Mouse (Mus musculus): ENCODE results near the gene Pycr2. TPM values are rescaled to one million over a fixed set of nuclear protein-coding genes. Genes with fewer than 3 reads are reported as not detected.
A peak's percentile ranks its signal among the peaks of the same experiment; 100 is the strongest.

Gene Pycr2
- total and polyA plus RNA-seq, 2 experiments from 2014 or later = 64.2 to 68.4 TPM

DNA sequence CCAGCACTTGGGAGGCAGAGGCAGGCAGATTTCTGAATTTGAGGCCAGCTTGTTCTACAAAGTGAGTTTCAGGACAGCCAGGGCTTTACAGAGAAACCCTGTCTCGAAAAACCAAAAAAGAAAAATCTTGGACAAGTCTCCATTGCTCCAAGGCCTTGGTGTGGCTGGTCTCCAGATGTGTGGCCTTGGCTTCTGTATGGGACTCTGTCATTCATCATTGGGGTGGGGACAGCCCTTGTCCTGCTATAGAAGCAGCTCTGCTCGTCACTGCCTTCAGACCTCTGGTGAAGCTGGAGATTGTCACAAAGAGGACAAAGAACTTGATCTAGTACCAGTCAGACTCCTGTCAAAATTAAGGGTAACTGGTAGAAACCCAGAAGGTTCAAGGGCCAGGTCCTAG, 29.5 kb upstream of the Pycr2 start:
- no peak for DNase-seq
- Histone ChIP-seq H3K4me1 (ENCODE audit: insufficient read depth) (no peaks in the 10 kb centered on the region), H3K4me3 (ENCODE audit: low read depth, low read length) (no peak overlapping the region), H3K9me3 (ENCODE audit: low read length) (0 out of 2 replicates have a peak, but pooled peaks cover 5% of the 10 kb centered on the region), H3K9ac (no peak overlapping the region), H3K4me2 (ENCODE audit: low read depth) (no peak overlapping the region), H3K27me3 (ENCODE audit: insufficient read depth, low read length) (no peaks in the 10 kb centered on the region), H3K36me3 (ENCODE audit: insufficient read depth) (no peaks in the 10 kb centered on the region), H3K27ac (ENCODE audit: low read depth, low read length) (no peak overlapping the region)
- TF ChIP-seq CTCF (IDR thresholded peaks at IDR 0.05; ENCODE audit: low read depth) = no peak
- WGBS = 90% methylated on average over 2 of the region's 2 CpGs
- ATAC-seq = no peak

DNA sequence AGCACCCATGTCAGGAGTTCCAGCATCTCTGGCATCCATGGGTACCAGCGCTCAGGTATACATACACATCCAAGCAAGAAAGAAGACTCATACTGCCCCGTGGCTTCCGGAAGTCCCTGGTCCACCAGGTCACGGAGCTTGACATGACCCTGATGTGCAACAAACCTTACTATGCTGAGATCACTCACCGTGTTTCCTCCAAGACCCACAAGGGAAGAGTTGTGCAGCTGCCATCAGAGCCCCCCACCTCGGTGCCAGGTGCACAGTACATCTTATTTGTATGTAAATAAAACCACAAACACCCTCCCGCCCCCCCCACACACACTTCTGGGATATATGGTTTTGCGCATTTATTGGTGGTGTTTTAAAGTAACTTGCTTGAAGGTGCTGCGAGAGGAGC, 29.0 kb upstream of the Pycr2 start:
- Histone ChIP-seq H3K9me3 (ENCODE audit: low read length) (0 out of 2 replicates have a peak, but pooled peaks cover 5% of the 10 kb centered on the region), H3K36me3 (ENCODE audit: insufficient read depth) (no peaks in the 10 kb centered on the region), H3K4me2 (ENCODE audit: low read depth) (no peak overlapping the region), H3K4me1 (ENCODE audit: insufficient read depth) (no peaks in the 10 kb centered on the region), H3K27ac (ENCODE audit: low read depth, low read length) (no peak overlapping the region), H3K4me3 (ENCODE audit: low read depth, low read length) (no peak overlapping the region), H3K9ac (no peak overlapping the region), H3K27me3 (ENCODE audit: insufficient read depth, low read length) (no peaks in the 10 kb centered on the region)
- DNase-seq = no peak
- 92% methylated on average over 9 of the region's 9 CpGs for WGBS
- no peak for ATAC-seq
- no peak for TF ChIP-seq CTCF (IDR thresholded peaks at IDR 0.05; ENCODE audit: low read depth)

DNA sequence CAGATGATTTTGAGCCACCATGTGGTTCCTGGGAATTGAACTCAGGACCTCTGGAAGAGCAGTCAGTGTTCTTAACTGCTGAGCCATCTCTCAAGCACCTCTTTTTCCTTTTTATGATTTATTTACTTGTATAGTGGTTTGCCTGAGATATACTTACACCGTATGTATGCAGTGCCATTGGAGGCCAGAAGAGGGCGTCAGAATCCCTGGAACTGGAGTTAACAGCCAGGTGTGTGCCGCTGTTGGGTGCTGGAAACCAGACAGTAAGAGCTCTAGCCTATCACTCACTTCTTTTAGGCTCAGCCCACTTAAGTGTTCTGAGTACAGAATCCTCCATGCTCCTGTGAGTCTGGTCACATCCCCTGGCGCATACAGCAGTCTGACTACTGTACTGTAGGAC, 26.6 kb upstream of the Pycr2 start:
- DNase-seq (no peak), ATAC-seq (no peak)
- Histone ChIP-seq H3K36me3 (ENCODE audit: insufficient read depth) (no peaks in the 10 kb centered on the region), H3K9ac (no peak overlapping the region), H3K9me3 (ENCODE audit: low read length) (0 out of 2 replicates have a peak, but pooled peaks cover 5% of the 10 kb centered on the region), H3K27me3 (ENCODE audit: insufficient read depth, low read length) (no peaks in the 10 kb centered on the region), H3K4me3 (ENCODE audit: low read depth, low read length) (no peak overlapping the region), H3K27ac (ENCODE audit: low read depth, low read length) (no peak overlapping the region), H3K4me1 (ENCODE audit: insufficient read depth) (no peaks in the 10 kb centered on the region), H3K4me2 (ENCODE audit: low read depth) (no peak overlapping the region)
- no peak for TF ChIP-seq CTCF (IDR thresholded peaks at IDR 0.05; ENCODE audit: low read depth)
- whole genome bisulfite sequencing = 78% methylated on average over 4 of the region's 4 CpGs

DNA sequence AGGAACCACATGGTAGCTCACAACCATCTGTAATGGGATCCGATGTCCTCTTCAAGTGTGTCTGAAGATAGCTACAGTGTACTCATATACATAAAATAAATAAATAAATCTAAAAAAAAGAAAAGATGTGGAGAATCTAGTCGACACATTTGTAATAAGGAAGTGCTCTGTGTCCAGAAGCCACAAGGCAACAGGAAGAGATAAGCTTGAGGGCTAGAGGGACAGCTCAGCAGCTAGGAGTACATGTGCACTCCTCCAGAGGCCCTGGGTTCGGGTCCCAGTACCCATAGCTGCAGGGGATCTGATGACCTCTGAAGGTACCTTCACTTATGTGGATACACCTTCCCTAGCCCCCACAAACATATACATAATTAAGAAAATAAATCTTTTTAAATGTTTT, 22.3 kb upstream of the Pycr2 start:
- Histone ChIP-seq H3K4me3 (ENCODE audit: low read depth, low read length) (no peak overlapping the region), H3K36me3 (ENCODE audit: insufficient read depth) (no peaks in the 10 kb centered on the region), H3K27me3 (ENCODE audit: insufficient read depth, low read length) (no peaks in the 10 kb centered on the region), H3K4me1 (ENCODE audit: insufficient read depth) (no peaks in the 10 kb centered on the region), H3K4me2 (ENCODE audit: low read depth) (no peak overlapping the region), H3K27ac (ENCODE audit: low read depth, low read length) (no peak overlapping the region), H3K9me3 (ENCODE audit: low read length) (0 out of 2 replicates have a peak, but pooled peaks cover 3% of the 10 kb centered on the region), H3K9ac (no peak overlapping the region)
- DNase-seq = no peak
- WGBS = 79% methylated on average over 3 of the region's 3 CpGs
- ATAC-seq = no peak
- no peak for TF ChIP-seq CTCF (IDR thresholded peaks at IDR 0.05; ENCODE audit: low read depth)

DNA sequence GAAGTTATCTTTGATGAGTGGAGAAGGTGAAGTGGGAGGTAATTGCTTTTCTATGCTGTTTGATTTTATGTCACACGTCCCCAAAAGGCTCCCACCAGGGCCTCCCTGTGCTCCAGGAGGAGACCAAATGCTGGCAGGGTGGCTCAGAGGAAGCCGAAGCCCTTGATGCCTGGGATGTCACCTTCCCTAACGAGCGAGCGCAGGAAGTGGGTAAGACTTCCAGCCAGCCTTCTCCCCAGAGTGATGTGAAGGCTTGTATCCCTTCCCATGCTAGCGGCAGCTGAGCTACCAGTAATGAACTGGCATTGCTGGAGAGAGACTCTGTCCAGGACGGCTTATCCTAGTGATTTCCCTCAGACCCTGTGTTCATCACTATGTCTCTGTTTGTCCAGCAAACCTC, 20.4 kb upstream of the Pycr2 start:
- no peaks in the 10 kb centered on the region for H3K27me3 ChIP-seq (ENCODE audit: insufficient read depth, low read length)
- H3K27ac ChIP-seq (ENCODE audit: low read depth, low read length) = no peak overlapping the region
- no peaks in the 10 kb centered on the region for H3K9me3 ChIP-seq (ENCODE audit: low read length)
- no peak for DNase-seq
- H3K4me1 ChIP-seq (ENCODE audit: insufficient read depth) = no peaks in the 10 kb centered on the region
- H3K36me3 ChIP-seq (ENCODE audit: insufficient read depth) = no peaks in the 10 kb centered on the region
- TF ChIP-seq CTCF (IDR thresholded peaks at IDR 0.05; ENCODE audit: low read depth) = no peak
- 48% methylated on average over 7 of the region's 7 CpGs for WGBS
- H3K4me3 ChIP-seq (ENCODE audit: low read depth, low read length) = no peak overlapping the region
- no peak for ATAC-seq
- no peak overlapping the region for H3K9ac ChIP-seq
- H3K4me2 ChIP-seq (ENCODE audit: low read depth) = no peak overlapping the region

- no peak overlapping the region for H3K4me2 ChIP-seq (ENCODE audit: low read depth)
- no peaks in the 10 kb centered on the region for H3K27me3 ChIP-seq (ENCODE audit: insufficient read depth, low read length)
- H3K9ac ChIP-seq = no peak overlapping the region
- 85% methylated on average over 9 of the region's 9 CpGs for WGBS
- H3K9me3 ChIP-seq (ENCODE audit: low read length) = no peaks in the 10 kb centered on the region
- no peaks in the 10 kb centered on the region for H3K36me3 ChIP-seq (ENCODE audit: insufficient read depth)
- no peak overlapping the region for H3K27ac ChIP-seq (ENCODE audit: low read depth, low read length)
- no peaks in the 10 kb centered on the region for H3K4me1 ChIP-seq (ENCODE audit: insufficient read depth)
- no peak for TF ChIP-seq CTCF (IDR thresholded peaks at IDR 0.05; ENCODE audit: low read depth)
- DNase-seq = no peak
- H3K4me3 ChIP-seq (ENCODE audit: low read depth, low read length) = no peak overlapping the region
- ATAC-seq = no peak
Observed at GRCm38 (mm10) chr1:180884484-180884883, 19.6 kb upstream of the Pycr2 start.

GRCm38 (mm10) chr1:180888556-180889042, 15.5 kb upstream of the Pycr2 start:
- Histone ChIP-seq H3K36me3 (ENCODE audit: insufficient read depth) (no peaks in the 10 kb centered on the region), H3K4me2 (ENCODE audit: low read depth) (0 out of 2 replicates have a peak overlapping the region, but pooled peaks have one; percentile 13), H3K27me3 (ENCODE audit: insufficient read depth, low read length) (no peaks in the 10 kb centered on the region), H3K9me3 (ENCODE audit: low read length) (no peaks in the 10 kb centered on the region), H3K27ac (ENCODE audit: low read depth, low read length) (no peak overlapping the region), H3K4me3 (ENCODE audit: low read depth, low read length) (no peak overlapping the region), H3K4me1 (ENCODE audit: insufficient read depth) (no peaks in the 10 kb centered on the region), H3K9ac (no peak overlapping the region)
- DNase-seq = no peak
- no peak for ATAC-seq
- no peak for TF ChIP-seq CTCF (IDR thresholded peaks at IDR 0.05; ENCODE audit: low read depth)
- WGBS = 8% methylated on average over 13 of the region's 13 CpGs
